In genomic region chr1:135767324-135767890, GRCm38 (mm10) we compare ENCODE assay signal across 10 mouse cellular contexts. TPM values are rescaled to one million over a fixed set of nuclear protein-coding genes. Genes with fewer than 3 reads are reported as not detected.
DNase-seq lines count a peak whose midpoint lies in the region; ATAC-seq and TF ChIP-seq lines count a peak whose summit lies in the region.
"Had no signal": no experiment of that assay in that cellular context is flagged by ENCODE, and none has a peak within 500 bp of the region (broad histone marks: within the 10 kb centered on the region; RNA-seq: fewer than 3 reads in every experiment).

No protein-coding gene starts in this region.

- 46% methylated on average over 4 of the region's 4 CpGs for WGBS in heart, embryonic 12.5 days
- 86% methylated on average over 4 of the region's 4 CpGs for WGBS in forebrain, embryonic 16.5 days
- 85% methylated on average over 4 of the region's 4 CpGs for WGBS in midbrain, embryonic 10.5 days

- peak overlapping the region; percentile 92 for H3K4me2 ChIP-seq in heart, embryonic 12.5 days
- peak overlapping the region; percentile 83 for H3K4me2 ChIP-seq in forebrain, embryonic 16.5 days (ENCODE audit: low read length)

- no peak for TF ChIP-seq POLR2A in ES-Bruce4 (IDR thresholded peaks at IDR 0.05; ENCODE audit: insufficient read depth, low read length)

- peaks cover 71% of the 10 kb centered on the region for H3K4me1 ChIP-seq in heart, embryonic 12.5 days (replicated peaks)
- H3K4me1 ChIP-seq in ES-Bruce4 (ENCODE audit: control insufficient read depth, insufficient read depth, low read length), result peaks cover 9% of the 10 kb centered on the region
- H3K4me1 ChIP-seq in forebrain, embryonic 16.5 days (replicated peaks; ENCODE audit: control insufficient read depth, insufficient read depth, low read length), result peaks cover 23% of the 10 kb centered on the region
- H3K4me1 ChIP-seq in midbrain, embryonic 10.5 days, result peaks cover 49% of the 10 kb centered on the region

- H3K27ac ChIP-seq in heart, embryonic 12.5 days (ENCODE audit: poor library complexity, severe bottlenecking), result 0 out of 2 replicates have a peak overlapping the region, but pooled peaks have one; percentile 20
- H3K27ac ChIP-seq in ES-Bruce4 (ENCODE audit: insufficient read depth, low read length), result no peak overlapping the region
- H3K27ac ChIP-seq in forebrain, embryonic 16.5 days (ENCODE audit: low read length), result no peak overlapping the region
- H3K27ac ChIP-seq in midbrain, embryonic 10.5 days (replicated peaks), result no peak overlapping the region

- no peaks in the 10 kb centered on the region for H3K27me3 ChIP-seq in heart, embryonic 12.5 days (replicated peaks)
- no peaks in the 10 kb centered on the region for H3K27me3 ChIP-seq in ES-Bruce4 (ENCODE audit: control insufficient read depth, insufficient read depth, low read length, poor library complexity, severe bottlenecking)
- H3K27me3 ChIP-seq in forebrain, embryonic 16.5 days (replicated peaks; ENCODE audit: control insufficient read depth, insufficient read depth, low read length), result no peaks in the 10 kb centered on the region
- H3K27me3 ChIP-seq in midbrain, embryonic 10.5 days (ENCODE audit: low read depth, poor library complexity, severe bottlenecking), result peaks cover 71% of the 10 kb centered on the region
- H3K27me3 ChIP-seq: Patski had no signal

- H3K36me3 ChIP-seq in heart, embryonic 12.5 days, result peaks cover 18% of the 10 kb centered on the region
- H3K36me3 ChIP-seq in ES-Bruce4 (ENCODE audit: control insufficient read depth, insufficient read depth, low read length, poor library complexity, severe bottlenecking), result peaks cover 30% of the 10 kb centered on the region
- no peaks in the 10 kb centered on the region for H3K36me3 ChIP-seq in forebrain, embryonic 16.5 days (ENCODE audit: control insufficient read depth, insufficient read depth)
- H3K36me3 ChIP-seq in midbrain, embryonic 10.5 days, result peaks cover 13% of the 10 kb centered on the region

- no peak for DNase-seq in heart, adult 9 months (ENCODE audit: low spot score in 2 of 2)
- no peak for DNase-seq in midbrain, embryonic 10.5 days (ENCODE audit: low spot score)
- no peak for DNase-seq in cerebellum, postnatal 14 days
- DNase-seq in cerebellum, postnatal 4 days (ENCODE audit: low spot score in 2 of 2), result no peak
- no peak for DNase-seq in urinary bladder, postnatal 36 days (ENCODE audit: low spot score in 2 of 2)
- DNase-seq: thymus, adult 18-20 months had no signal

- ATAC-seq in heart, embryonic 12.5 days (ENCODE audit: insufficient number of reproducible peaks, low FRiP score), result no peak
- no peak for ATAC-seq in forebrain, embryonic 16.5 days
- ATAC-seq: Patski had no signal

- peak overlapping the region; percentile 79 for H3K4me3 ChIP-seq in heart, embryonic 12.5 days
- H3K4me3 ChIP-seq in ES-Bruce4 (ENCODE audit: low read depth, low read length), result peak overlapping the region; percentile 99
- peak overlapping the region; percentile 60 for H3K4me3 ChIP-seq in forebrain, embryonic 16.5 days (replicated peaks; ENCODE audit: low read length)
- H3K4me3 ChIP-seq in midbrain, embryonic 10.5 days, result peak overlapping the region; percentile 70

- no peak for TF ChIP-seq CTCF in ES-Bruce4 (IDR thresholded peaks at IDR 0.05; ENCODE audit: low read depth, low read length)

- H3K9me3 ChIP-seq in heart, embryonic 12.5 days (replicated peaks), result no peaks in the 10 kb centered on the region
- H3K9me3 ChIP-seq in ES-Bruce4 (replicated peaks; ENCODE audit: control insufficient read depth, insufficient read depth, low read length, poor library complexity, severe bottlenecking), result no peaks in the 10 kb centered on the region
- no peaks in the 10 kb centered on the region for H3K9me3 ChIP-seq in forebrain, embryonic 16.5 days (ENCODE audit: control insufficient read depth, low read length)
- no peaks in the 10 kb centered on the region for H3K9me3 ChIP-seq in midbrain, embryonic 10.5 days (replicated peaks)

- TF ChIP-seq EP300 in ES-Bruce4 (IDR thresholded peaks at IDR 0.05; ENCODE audit: insufficient read depth, low read depth, low read length), result no peak

- H3K9ac ChIP-seq in heart, embryonic 12.5 days, result peak overlapping the region; percentile 97
- H3K9ac ChIP-seq in ES-Bruce4 (ENCODE audit: low read depth, poor library complexity, severe bottlenecking), result peak overlapping the region; percentile 99
- no peak overlapping the region for H3K9ac ChIP-seq in forebrain, embryonic 16.5 days (replicated peaks; ENCODE audit: low read depth, low read length)

RNA-seq across cellular contexts. Expression of gene Phlda3, which starts 1.5 kb away (rescaled TPM):
- polyA plus RNA-seq in heart, embryonic 12.5 days (2016; fragmentation: Nextera tagmentation; extraction: Ambion mirVana), result 73.0 and 74.1 TPM in 2 replicates
- polyA plus RNA-seq in ES-Bruce4 (2011; ENCODE audit: insufficient read depth, insufficient read length, low read depth, missing spikeins), result 88.1 and 98.9 TPM in 2 replicates
- 17.3 and 19.9 TPM in 2 replicates for polyA plus RNA-seq in forebrain, embryonic 16.5 days (2015; fragmentation: Nextera tagmentation; extraction: Ambion mirVana)
- polyA plus RNA-seq in midbrain, embryonic 10.5 days (2016; fragmentation: Nextera tagmentation; extraction: Ambion mirVana), result 20.4 and 22.8 TPM in 2 replicates

RNA-seq across cellular contexts. Expression of gene Tnni1, which starts 11.8 kb away (rescaled TPM):
- polyA plus RNA-seq in heart, embryonic 12.5 days (2016; fragmentation: Nextera tagmentation; extraction: Ambion mirVana), result 3,113 and 3,172 TPM in 2 replicates
- 0.53 and 1.0 TPM in 2 replicates for polyA plus RNA-seq in ES-Bruce4 (2011; ENCODE audit: insufficient read depth, insufficient read length, low read depth, missing spikeins)
- 0.88 TPM in 1 of 2 replicates, not detected in the other for polyA plus RNA-seq in forebrain, embryonic 16.5 days (2015; fragmentation: Nextera tagmentation; extraction: Ambion mirVana)
- 0.72 and 0.78 TPM in 2 replicates for polyA plus RNA-seq in midbrain, embryonic 10.5 days (2016; fragmentation: Nextera tagmentation; extraction: Ambion mirVana)

RNA-seq across cellular contexts. Expression of gene Csrp1, which starts 47.5 kb away (rescaled TPM):
- polyA plus RNA-seq in heart, embryonic 12.5 days (2016; fragmentation: Nextera tagmentation; extraction: Ambion mirVana), result 266 and 270 TPM in 2 replicates
- 178 and 190 TPM in 2 replicates for polyA plus RNA-seq in ES-Bruce4 (2011; ENCODE audit: insufficient read depth, insufficient read length, low read depth, missing spikeins)
- 14.5 and 17.6 TPM in 2 replicates for polyA plus RNA-seq in forebrain, embryonic 16.5 days (2015; fragmentation: Nextera tagmentation; extraction: Ambion mirVana)
- 41.9 and 44.9 TPM in 2 replicates for polyA plus RNA-seq in midbrain, embryonic 10.5 days (2016; fragmentation: Nextera tagmentation; extraction: Ambion mirVana)

RNA-seq across cellular contexts. Expression of gene Lad1, which starts 51.0 kb away (rescaled TPM):
- polyA plus RNA-seq in heart, embryonic 12.5 days (2016; fragmentation: Nextera tagmentation; extraction: Ambion mirVana), result 3.0 and 3.3 TPM in 2 replicates
- polyA plus RNA-seq in ES-Bruce4 (2011; ENCODE audit: insufficient read depth, insufficient read length, low read depth, missing spikeins), result 20.5 and 25.1 TPM in 2 replicates
- polyA plus RNA-seq in forebrain, embryonic 16.5 days (2015; fragmentation: Nextera tagmentation; extraction: Ambion mirVana), result 0.31 and 0.44 TPM in 2 replicates
- 0.15 and 0.59 TPM in 2 replicates for polyA plus RNA-seq in midbrain, embryonic 10.5 days (2016; fragmentation: Nextera tagmentation; extraction: Ambion mirVana)

Comparison
In these comparisons a context has a peak if more than half of its experiments do, and no peak if none do; other contexts are left out.
1. RNA of gene Tnni1, which starts 11.8 kb away (polyA plus RNA-seq): 3,113 to 3,172 TPM in heart, embryonic 12.5 days; 0.53 to 1.0 TPM in ES-Bruce4, 0.72 to 0.78 TPM in midbrain, embryonic 10.5 days and 0.88 TPM in forebrain, embryonic 16.5 days; every median in the first group is over 1,000 times any median in the second.
2. Peak in every context shown above with its lines, with median percentiles within 50 percentile points of each other: H3K4me3 ChIP-seq.